Mouse (Mus musculus): ENCODE results near the gene Rplp0. TPM values are rescaled to one million over a fixed set of nuclear protein-coding genes. Genes with fewer than 3 reads are reported as not detected.
"Not testable (repeated sequence)": the region's sequence is repeated elsewhere in the genome, so short reads cannot be mapped to it uniquely, and the experiment has no call there.

Rplp0 gene
- polyA plus RNA-seq (2017; shearing (Covaris generic)), result 1,000 to 10,000 TPM; 3,093 to 3,894 (median 3,885) TPM

DNA sequence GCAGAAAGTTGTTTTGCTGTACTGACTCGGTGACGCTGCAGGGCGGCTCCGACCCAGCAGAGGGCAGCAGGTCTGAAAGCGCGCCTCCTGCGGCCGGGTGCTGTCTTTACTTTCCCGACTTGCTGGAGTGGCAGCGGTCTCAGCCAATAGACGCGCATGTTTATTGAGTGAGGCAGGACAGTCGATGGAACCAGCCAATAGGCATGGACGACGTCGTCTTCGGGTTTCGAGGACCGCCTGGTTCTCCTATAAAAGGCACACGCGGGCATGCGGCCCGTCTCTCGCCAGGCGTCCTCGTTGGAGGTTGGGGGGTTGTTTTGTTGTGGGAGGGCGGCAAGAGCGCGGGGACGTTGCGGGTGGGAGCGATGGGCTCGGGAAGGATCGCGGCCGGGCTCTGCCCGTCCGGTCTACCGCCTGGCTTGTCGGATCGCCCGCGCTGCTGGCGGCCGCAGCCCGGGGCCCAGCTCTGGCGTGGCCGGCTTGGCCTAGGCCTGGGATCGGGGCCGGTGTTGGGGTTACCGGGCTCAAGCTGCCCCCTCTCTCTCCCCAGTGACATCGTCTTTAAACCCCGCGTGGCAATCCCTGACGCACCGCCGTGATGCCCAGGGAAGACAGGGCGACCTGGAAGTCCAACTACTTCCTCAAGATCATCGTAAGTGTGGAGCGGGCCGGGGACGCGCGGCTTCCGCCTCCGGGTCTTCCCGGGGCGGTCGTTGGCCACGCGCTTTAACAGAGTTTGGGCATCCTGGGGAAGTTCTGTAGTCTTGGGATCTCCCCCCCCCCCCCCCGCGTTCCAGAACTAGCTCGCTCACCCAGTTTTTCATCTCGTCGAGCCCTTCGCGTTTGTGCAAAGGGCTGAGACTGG lies at the start of gene Rplp0:
TSS of gene Rplp0 (plus strand) at position 231 of the 865 bp plus-strand sequence.
- peak; percentile 99 for ATAC-seq

DNA sequence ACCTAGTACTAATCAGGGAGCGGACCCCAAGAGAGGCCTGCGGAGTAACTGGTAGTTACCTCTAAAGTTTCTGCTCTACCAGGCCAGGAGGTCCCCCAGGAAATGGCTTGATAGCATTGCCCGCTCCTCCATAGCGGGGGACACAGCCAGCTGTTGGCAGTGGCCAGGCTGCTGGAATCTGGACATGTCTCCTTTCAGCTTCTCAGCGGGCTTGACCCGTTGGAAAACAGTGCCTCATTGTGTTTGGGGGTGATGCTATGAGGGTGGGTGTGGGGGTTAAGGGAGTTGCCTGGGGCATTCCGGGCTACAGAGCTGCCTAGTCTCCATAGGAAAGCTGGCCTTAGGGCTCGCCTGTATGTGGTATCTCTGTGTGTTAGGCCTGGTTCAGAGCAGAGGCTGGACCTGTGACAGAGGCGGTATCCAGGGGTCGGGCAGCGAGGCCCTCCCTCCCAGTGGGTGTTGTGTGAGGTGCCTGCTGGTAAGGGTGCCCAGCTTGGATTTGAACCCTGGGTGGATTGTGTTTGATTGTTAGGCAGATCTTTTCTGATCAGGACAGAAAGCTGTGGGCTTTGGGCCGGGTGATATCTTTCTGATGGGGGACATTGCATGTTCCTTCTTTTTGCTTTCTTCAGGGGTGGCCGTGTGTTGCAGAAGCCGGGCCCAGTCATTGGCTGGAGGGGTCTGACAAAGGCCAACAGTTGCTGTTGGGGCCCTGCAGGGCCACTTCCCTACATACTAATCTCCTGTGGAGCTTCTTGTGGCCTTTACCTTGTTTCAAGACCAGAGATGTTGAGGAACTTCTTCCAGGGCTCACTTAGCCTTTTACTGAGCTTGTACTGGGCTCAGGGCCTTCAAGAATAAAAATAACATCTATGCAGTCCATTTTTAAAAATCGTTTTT lies 49.2 kb upstream of the Rplp0 start:
- no peak for ATAC-seq

DNA sequence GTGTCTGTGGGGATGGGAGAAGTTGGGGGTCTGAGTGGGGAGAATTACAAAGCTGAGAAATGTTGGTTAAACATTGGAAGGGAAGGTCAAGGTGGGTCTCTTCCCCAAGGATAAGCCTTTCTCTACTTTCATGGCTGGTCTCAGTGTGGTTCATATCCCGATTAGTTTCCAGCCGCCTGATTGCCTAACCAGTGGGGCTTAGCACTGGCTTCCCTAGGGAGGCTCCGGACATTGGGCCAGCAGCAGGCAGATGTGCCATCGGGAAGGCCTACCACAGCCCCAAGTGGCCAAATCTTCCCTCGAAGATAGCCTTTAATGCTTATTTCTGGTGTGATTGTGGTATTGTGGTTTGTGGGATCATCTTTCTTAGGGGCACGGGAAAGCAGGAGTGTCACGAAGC lies 46.9 kb upstream of the Rplp0 start:
- ATAC-seq, result no peak

DNA sequence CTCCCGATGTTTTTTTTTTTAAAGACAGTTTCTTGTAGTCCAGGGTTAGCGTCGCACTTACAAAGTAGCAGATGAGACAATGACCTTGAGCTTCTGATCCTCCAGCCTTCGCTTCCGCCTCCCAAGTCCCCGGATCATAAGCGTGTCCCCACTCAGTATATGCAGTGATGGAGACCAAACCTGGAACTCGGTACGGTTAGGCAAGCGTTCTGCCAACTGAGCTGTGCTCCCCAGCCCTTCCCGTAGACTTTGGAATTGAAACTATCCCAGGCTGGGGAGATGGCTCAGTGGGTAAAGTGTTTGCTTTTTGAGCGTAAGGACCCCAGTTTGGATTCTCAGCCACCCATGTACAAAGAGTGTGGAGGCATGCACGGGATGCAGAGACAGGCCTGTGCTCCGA lies 46.0 kb upstream of the Rplp0 start:
- no peak for ATAC-seq

DNA sequence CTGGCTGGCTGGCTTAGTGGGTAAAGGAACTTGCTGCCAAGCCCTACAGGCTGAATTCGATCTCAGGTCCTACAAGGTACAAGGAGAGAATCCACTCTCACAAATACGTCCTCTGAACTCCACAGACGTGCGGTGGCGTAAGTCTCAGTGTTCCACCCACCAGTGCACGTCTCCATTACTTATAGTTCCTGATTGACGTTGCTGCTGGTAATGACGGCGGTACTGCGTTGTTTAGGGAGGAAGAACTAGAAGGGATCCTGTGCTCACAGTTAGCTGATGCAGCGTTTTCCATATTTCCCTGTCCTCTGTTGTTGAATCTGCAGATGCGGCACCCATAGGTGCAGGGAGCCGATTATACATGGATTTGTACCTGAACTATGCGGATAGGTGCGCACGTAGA lies 45.5 kb upstream of the Rplp0 start:
- no peak for ATAC-seq

DNA sequence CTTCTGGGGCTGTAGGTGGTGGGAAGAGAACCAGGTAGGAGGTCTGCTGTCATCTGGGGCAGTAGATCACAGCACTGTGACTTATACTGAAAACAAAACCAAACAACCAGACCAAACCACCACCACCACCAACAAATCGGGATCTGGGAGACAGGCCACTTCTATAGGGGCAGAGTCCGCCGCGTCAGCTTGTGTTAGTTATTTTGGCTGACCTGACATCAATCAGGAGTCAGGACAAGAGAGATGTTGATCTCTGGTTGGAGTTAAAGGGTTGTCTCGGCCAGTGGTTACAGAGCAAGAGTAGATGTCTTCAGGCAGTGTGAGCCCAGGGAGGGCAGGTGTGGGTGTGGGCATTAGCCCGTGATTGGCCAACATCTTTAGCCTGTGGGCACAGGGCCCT lies 44.9 kb upstream of the Rplp0 start:
- ATAC-seq, result no peak

DNA sequence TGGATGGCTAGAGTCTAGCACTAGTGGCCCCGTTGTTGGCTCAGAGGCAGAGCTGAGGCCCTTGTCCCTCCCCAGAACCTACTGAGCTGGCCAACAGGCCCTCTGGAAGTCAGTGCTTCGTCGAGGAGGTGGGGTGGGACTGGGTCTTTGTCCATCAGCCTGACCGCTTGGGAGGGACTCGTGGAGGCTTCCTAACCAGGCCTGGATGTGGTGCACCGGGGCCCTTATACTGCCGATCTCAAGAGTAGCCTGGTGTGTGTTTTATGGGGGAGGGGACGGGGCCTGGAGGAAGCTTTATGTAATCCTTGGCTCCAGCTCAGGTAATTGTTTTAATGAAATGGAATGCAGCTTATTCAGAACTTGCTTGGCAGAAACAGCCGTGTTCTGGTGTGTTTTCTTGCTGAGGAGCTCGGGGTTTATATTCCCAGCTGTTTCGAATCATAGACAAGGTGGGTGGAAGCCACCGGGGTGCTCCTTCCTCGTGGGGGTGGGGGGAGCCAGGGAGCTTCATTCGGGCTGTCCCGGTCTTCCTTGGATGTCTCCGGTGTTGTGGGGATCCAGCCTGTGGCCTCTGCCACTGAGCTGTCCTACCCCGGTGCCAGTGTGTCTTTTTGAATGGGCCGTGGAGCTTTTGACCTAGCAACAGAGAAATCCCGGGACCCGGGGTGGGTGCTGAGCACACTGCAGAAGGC lies 44.2 kb upstream of the Rplp0 start:
- no peak for ATAC-seq

DNA sequence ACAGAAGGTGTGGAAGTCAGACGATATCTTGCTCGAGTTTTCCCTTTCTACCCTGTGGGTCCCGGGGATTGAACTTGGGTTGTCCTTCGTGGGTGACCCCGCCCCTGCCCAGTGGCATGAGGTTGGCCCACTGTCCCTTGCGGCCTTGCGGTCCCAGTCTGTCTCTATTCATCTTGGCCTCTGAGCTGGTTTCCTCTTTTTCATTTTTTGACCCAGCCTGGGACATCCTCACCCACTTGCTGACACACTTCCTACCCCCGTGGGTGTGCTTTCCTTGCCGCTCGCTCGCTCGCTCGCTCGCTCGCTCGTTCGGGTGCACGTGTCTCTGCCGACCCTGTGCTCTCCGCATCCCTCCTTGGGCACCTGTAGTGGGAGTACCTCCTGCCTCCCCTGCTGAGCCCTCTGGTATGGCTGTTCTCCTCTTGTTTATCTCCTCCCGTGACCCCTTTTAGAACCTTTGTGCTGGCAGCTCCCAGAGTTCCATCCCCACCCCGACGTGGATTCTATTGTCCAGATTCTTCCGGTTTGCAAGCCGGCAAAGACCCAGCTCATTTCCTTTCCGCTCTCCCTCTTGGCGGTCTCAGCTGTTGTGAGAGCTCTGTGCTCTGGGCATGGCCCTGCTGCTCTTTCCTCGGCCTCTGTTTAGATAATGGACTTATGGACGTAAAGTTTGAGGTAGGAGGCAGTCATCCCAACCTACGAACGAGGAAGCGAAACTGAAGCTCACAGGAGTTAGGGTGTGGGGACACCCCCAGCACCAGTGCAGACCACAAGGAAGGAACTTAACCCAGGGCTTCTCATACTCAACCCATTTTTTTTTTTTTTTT lies 43.0 kb upstream of the Rplp0 start:
- ATAC-seq, result peak; percentile 76

DNA sequence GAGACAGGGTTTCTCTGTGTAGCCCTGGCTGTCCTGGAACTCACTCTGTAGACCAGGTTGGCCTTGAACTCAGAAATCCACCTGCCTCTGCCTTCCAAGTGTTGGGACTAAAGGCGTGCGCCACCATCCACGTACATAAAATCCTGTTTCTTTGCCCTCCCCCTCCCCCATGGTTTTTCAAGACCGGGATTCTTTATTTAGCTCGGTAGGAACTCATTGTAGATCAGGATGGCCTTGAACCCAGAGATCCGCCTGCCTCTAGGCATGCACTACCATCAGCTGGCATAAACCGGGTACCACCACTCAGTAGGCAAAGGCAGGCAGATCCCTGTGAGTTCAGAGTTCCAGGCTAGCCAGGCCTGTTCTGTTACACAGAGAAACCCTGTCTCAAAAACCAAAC lies 42.4 kb upstream of the Rplp0 start:
- ATAC-seq, result no peak

DNA sequence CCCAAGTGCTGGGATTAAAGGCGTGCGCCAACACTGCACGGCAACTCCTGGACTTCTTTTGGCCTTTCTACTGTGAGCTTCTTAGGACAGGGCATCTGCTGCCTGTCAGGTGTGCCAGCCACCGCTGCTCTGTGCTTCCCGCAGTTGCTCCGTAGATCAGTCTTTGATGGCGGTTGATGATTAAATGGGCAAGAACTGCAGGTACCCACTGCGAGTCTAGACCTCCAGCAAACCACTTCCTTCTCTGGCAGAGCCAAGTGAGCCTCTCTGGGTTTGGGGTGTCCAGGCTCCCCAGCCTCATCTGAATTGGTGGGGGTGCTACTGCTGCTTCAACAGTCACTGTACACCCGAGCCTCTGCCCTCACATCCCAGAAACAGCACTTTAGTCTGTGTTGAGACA lies 41.8 kb upstream of the Rplp0 start:
- ATAC-seq, result no peak

DNA sequence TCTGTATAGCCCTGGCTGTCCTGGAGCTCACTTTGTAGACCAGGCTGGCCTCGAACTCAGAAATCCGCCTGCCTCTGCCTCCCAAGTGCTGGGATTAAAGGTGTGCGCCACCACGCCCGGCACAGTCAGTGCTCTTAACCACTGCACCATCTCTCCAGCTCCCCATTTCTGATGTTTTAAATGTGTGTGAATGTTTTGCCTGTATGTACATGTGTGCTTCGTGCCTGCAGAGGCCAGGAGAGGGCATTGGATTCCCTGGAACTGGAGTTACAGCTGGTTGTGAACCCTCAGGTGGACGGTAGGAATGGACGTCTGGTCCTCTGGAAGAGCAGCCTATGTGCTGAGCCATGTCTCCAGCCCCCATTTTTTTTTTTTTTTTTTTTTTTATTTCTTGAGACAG lies 41.1 kb upstream of the Rplp0 start:
- not testable (repeated sequence) for ATAC-seq

DNA sequence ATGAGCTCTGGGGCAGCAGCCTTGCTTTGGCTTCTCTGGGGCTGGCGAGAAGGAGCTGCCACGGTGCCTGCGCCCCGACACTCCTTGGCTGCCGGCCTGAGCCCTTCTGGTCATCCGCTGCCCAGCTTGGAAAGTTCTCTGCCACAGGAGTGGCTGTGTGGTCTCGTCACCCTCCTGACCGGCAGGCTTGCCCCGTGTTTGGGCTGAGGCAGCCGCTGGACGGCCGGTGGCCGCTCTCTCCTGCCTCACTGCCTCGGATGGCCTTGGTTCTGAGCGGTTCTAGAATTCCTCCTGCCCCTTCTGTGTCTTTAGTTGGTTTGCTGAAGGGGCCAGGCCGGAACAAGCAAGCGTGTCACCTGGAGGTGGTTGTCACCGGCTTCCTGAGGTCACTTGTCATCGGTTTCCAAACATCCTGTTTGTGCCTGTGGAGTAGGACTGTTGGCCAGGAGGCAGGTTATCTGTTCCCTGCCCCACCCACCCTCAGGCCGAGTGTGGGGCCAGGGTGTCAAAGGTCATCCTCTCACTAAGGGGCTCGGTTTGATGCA lies 38.9 kb upstream of the Rplp0 start:
- ATAC-seq, result no peak

DNA sequence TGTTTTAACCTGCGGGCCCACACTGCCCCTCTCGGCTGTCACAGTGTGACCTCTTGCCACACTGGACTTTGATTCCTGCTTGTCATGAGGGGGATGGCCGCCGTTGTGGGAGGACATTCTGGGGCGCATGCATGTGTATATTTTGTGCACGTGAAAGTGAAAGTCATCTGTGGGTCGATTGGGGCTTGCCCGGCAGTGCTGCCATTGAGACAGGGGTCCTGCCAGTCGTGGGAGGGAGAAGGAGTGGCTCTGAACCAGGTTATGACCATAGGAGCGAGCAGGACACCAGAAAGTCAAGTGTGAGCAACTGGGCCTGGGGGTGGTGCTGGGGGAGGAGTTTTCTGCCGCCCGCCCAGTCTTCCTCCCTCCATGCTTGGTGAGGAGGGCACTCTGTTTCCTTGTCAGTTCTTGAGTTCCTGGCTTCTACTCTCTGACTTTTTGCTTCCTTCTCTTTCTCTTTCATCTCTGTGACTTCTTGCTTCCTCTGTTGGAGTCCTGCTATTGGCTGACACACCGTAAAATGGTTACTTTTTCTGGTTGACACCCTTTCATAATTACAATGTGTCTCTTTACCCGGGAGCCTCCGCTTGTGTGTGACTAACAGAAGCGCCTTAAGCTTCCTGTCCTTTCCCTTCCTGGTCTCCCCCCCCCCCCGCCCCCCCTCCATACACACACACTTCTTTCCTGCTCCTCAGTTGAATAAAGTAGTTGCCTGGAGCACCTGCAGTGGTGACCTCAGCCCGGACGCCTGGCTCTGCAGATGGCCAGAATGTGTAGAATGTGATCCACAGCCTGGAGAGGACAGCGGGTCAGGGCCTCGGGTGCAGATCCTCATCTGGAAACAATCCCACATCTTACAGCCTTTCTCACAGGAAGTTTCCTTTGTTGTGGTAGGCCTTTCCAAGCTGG lies 37.5 kb upstream of the Rplp0 start:
- peak; percentile 93 for ATAC-seq

DNA sequence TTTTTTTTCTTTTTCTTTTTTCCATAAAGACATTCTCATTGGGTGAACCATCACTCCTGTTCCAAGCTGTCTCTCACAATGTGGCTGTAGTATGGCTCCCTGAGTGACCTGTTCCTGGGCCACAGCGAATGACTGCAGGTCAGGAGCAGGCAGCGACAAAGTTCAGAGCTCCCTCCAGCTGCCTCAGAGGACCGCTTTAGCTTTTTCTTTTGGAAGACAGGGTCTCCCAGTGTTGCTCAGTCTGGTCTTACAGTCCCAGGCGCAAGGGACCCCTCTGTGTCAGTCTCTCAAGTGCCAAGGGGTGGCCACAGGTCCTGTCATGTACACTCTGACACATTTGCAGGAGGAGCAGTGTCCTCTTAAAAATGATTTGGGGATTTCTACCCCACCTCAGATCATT lies 36.7 kb upstream of the Rplp0 start:
- no peak for ATAC-seq

DNA sequence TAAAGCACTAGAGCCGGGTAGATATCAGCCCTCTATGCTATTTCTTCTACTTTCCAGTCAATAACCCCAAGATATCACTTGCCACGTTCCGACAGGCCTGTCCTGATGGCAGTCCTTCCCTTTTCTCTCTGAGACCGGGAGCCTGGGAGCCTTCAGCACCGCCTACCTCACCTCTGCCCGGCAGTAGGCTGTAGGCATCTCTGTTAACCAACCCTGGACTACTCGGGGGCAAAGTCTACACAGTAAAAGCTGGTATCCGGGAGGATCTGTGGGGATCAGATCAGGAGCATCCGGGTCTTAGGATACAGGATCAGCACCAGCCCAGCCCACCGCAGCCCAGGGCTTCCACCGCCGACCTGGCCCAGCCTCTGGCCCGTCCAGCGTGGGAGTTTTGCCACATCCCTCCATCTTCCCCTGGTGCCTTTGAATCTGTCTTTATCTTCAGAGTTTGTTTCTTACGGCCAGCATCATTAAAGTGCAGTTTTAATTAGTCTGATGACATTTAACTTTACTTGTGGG lies 36.2 kb upstream of the Rplp0 start:
- no peak for ATAC-seq

DNA sequence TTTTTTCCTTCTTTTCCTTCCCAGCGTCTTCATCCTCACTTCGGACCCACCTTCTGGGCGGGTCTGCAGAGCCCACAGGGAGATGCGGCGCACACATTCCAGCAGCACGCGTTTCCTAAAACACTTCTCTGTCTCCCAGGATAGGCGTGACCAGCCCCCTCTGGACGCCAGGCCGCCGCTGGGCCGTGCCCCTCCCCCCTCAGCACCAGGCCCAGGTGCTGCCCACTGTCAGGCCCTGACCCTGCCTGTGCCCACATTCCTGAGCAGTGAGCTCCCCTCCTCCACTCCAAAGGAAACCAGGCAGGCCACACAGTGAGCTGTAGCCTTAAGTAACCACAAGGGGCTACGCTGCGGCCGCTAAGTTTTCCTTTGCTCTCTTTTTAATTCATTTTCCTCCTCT lies 35.3 kb upstream of the Rplp0 start:
- no peak for ATAC-seq

DNA sequence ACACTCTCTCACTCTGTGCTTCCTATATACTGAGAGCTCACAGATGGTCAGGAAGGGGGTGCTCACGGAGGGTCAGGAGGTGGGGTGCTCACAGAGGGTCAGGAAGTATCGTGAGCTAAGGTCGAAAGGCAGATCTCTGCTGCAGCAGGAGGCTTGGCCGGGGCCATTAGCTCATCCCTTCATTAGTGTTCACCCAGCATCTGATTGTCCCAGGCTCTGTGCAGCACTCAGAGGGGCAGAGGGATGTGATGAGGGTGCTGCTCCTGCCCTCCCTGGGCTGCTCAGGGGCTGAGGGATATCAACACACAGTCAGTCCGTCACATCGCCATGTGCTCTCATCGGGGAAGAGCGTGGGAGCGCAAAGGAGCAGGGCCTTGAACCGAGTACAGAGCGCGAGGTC lies 34.8 kb upstream of the Rplp0 start:
- no peak for ATAC-seq

DNA sequence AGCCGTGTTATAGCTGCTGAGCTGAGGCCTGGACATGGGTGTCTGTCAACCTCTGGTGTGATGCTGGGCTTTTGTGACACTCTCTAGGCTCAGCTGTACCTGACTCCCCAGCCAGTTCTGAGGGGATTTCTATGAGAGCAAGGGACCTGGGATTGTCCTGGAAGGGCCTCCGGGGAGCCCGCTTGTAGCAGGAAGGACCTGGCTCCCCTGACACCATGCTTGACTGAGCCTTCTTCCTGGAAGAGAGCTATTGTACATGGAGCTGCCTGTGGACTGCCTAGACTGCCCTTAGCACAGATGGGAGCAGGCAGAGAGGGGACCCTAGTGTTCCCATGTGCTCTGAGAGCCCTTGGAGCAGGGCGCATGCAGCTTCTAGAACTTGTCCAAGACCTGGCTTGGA lies 33.9 kb upstream of the Rplp0 start:
- no peak for ATAC-seq

DNA sequence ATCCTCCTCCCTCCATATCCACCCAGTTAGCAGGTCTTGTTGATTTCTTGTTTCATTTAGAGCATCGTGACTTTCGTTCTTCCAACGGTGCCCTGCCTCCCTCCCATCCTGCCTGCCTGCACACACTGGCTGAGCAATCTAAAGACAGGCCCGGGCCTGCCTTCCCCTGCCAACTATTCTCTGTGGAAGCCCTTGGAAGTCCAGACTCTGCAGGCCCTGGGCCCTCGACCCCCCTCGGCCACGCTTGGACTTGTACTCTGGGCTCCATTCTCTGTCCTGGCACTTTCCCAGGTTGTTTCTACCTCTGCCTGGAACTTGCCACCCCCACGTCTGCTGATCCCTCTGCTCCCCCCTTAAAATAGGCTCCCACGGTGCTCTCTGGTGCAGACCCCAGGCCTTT lies 33.3 kb upstream of the Rplp0 start:
- no peak for ATAC-seq

DNA sequence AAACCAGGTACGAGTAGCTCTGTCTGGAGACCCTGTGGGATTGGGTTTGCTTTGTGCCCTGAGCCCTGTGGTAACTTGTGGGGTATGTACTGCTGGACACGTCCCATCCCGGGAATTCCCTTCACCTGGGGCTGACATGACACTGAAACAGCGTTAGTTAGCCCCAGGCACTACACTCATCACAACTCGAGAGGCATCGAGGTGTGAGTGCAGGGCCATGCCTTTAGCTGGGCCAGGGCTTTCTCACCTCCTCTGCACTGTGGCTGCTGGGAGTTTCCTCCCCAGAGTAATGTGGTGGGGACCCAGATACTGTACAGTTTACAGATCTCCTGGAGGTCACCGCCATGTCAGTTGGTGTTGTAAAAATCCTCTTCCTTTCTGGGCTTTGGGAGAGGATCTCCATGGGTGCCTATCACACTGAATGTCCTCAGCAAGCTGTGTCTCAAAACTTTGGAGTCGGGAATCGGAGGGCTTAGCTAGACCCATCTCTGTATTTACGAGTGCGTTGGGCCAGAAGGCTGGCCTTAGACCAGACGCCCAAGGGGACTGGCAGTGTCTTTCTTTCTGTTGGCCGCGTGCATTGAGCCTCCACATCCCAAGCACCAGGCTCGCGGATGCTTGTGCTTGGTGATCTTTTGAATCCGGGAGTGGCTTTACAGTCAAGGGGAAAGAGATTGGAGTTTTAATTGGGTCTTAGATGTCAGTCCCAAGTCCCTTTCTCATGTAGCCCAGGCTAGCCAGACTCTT lies 32.6 kb upstream of the Rplp0 start:
- no peak for ATAC-seq
